Mouse (Mus musculus) telencephalon, adult 2 months (tissue): ENCODE data around the gene Golph3.

ENCODE experiments used
- DNase-seq: peaks from one replicate; pipeline ENCODE4 v3.0.0-alpha.2; 2011; ENCODE audit warnings: low read depth, low spot score

The Golph3 gene

DNA sequence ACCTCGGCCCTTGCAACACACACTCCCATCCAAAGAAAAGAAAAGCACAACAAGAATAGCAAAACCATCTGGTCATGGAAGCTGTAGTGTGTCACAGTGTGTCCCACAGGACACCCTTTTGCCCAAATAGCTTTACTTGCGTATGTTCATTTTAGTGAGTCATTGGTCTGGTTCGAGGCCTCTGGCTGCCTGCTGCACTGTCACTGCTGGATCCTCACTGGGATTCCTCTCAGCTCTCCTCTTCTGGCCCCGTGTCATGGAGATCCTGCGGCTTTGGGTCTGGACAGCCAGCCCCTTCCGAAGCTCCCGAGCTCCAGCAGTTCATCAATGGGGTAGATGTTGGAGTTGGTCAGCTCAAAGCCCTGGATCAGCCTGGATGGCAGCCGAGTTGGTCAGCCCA is 2.8 kb upstream of the Golph3 start:
- DNase-seq: no peak

DNA sequence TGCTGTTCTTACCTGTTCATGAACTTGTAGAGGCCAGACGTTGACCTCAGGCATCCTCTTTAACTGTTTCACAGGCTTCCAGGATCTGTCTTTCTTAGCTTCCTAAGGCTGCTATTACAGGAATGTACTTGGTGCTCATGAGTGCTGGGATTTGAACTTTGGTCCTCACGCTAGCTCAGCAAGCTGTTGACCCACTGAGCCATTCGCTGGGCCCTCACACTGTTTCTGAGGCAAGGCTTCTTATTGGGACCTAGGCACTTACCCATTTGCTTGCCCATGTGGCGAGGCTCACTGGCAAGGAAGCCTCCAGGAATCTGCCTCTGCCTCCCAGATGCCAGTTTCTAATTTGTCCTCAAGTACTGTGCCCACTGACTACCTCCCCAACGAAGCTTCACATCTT is 1.4 kb upstream of the Golph3 start:
- DNase-seq: no peak

- no peak for DNase-seq
Measured at GRCm38 (mm10) chr15:12320441-12321090, 684 bp upstream of the Golph3 start.

DNA sequence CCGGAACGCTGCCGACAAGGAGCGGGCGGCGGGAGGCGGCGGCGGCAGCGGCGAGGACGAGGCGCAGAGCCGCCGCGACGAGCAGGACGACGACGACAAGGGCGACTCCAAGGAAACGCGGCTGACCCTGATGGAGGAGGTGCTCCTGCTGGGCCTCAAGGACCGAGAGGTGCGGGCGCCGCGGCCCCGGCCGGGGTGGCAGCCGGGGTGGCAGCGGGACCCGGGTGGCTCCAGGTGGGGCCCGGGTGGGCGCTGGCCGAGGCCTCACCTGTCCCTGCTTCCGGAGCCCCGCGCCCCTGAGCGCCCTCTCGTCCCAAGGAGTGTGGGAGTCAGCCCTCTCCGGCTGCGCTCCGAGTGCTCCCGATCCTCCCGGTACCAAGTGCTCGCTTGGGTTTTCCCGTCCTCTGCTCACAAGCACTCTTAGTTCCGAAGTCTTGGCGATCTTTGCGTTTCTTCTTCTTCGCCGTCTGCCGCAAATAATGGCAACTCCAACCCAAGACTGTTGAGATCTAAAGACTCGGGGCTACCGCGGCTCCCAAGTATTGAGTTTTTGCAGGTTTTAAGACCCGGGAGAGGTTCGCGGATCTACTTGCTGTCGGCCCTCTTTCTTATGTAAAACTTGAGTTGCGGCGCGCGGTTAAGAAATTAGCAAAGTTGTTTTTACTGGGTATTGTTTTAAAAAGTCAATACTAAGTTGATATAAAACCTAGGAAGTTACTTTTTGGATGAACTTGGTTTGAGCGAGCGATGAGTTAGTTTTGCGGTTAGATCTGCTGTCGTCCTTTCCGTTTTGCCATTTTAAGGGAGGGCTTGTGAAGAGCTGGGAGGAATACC is 755 bp downstream of the Golph3 start, which contains the start of gene 1810049J17Rik:
Gene 1810049J17Rik, minus strand, starts transcription at position 112 of the 834 bp plus-strand sequence.
- DNase-seq: peak; percentile 11

- DNase-seq: no peak
Measured at GRCm38 (mm10) chr15:12322676-12323402, 1.6 kb downstream of the Golph3 start.

DNA sequence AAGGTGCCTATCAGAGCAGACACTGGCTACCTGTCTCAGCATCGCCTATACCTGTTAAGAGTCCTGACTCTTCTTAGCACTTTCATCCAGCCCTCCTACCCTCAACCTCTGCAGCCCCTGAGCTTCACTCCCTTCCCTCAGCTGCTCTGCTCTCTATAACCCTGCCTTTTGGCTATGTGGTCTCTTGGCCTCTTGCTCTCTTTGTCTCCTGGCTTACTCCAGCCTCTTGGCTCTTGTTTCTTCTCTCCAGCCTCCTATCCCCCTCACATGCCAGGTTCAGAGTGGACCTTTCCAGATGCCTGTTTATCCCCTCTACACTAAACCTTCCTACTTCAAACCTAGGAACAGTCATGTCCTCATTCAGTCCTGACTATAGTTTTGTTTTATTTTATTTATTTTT is 3.1 kb downstream of the Golph3 start:
- no peak for DNase-seq

- DNase-seq: no peak
Measured at GRCm38 (mm10) chr15:12330389-12330788, 9.1 kb downstream of the Golph3 start.

- DNase-seq: no peak
Measured at GRCm38 (mm10) chr15:12330892-12331291, 9.6 kb downstream of the Golph3 start.

- no peak for DNase-seq
Measured at GRCm38 (mm10) chr15:12331300-12331699, 10.1 kb downstream of the Golph3 start.

DNA sequence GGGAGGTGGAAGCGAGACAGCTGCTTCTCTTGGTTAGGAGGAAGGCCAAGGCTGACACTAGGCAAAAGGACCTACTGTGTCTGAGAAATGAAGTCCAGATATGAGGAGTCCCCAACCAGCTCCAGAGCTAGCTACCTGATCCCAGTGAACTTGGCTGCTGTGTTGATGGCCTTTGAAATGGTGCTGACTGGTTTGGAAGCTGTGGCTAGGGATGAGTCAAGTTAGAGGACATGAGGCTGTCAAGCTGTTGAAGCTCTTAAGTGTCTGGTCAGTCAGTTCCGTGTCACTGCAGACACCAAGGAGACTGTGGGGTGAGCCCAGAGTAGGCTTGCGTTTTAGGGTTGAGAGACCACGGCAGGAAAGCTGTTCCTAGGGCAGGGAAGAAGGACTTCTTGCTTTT is 13.1 kb downstream of the Golph3 start:
- no peak for DNase-seq

GRCm38 (mm10) chr15:12337030-12337778 is 16.0 kb downstream of the Golph3 start:
- no peak for DNase-seq

- no peak for DNase-seq
Measured at GRCm38 (mm10) chr15:12337779-12338137, 16.5 kb downstream of the Golph3 start.

GRCm38 (mm10) chr15:12340536-12341400 is 19.5 kb downstream of the Golph3 start:
- no peak for DNase-seq

DNA sequence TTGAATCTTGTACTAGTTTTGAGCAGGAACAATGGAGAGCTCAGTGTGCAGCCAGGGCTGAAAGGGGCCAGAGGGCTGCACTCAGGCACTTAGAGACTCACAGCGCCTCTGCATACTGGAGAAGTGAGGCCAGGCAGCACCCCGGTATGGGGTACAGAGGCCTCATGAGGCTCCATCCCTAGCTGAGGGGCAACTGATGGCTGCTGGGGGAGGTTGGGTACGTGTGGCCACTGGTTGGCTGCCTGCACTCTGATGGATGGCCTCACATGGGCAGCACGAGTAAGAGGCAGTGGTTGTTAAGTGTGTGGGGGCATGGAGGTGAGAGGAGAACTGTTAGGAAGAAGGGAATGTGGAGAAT is 20.1 kb downstream of the Golph3 start:
- DNase-seq: no peak

- DNase-seq: no peak
Measured at GRCm38 (mm10) chr15:12346916-12347315, 25.7 kb downstream of the Golph3 start.

DNA sequence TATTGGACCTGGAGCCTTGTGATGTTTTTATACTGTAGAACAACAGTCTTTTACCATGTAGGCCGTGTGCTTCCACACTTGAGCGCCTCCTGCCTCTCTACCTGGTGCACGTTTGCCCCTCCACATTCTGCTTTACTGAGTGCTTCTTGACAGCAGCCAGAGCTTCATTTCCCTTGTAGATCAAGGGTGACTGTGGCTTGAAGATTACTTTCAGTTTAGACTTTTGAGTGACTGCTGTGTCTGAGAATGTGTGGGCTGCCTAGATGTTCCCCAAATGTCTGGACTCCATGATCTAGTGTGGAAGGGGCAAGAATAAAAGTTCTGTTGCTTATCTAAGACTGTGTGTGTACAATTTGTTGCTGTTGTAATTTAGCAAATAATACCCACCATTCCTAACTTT is 27.7 kb downstream of the Golph3 start:
- DNase-seq: no peak

- DNase-seq: no peak
Measured at GRCm38 (mm10) chr15:12349840-12350239, 28.6 kb downstream of the Golph3 start.

DNA sequence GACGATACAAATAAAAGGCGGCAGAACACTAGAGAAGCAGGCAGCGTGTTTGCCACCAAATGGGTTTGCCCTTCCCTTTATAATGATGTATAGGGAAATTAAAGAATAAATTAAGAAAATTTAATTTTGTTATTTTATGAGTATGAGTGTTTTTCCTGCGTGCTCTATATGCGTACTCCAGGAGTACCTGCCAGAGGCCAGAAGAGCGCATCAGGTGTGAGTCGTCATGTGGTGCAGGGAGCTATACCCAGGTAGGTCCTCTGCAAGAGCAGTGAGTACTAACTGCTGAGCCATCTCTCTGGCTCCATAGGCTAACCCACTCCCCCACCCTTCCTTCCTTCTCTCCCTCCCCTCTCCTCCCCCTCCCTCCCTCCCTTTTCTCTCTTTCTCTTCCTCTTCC is 30.2 kb downstream of the Golph3 start:
- no peak for DNase-seq

DNA sequence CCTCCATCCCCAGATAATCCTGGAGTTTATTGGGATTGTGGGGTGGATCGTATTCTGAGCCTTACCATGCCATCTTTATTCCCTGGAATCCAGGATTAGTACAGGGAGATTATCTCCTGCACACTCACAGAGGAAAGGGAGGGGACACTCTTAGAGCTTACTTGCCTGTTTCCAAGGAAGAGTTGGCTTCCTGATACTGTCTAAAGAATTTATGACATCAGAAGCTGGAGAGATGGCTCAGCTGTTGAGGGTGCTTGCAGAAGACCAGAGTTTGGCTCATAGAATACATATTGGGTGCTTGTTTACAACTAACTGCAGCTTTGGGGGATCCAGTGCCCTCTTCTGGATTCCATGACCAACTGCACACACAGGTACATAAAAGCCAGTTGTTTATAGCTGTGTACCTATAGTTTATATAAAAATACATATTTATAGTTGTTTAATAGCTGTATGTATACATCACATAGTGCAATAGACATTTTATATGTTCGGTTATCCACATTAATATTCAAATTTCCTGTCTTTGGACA is 33.1 kb downstream of the Golph3 start:
- no peak for DNase-seq

DNA sequence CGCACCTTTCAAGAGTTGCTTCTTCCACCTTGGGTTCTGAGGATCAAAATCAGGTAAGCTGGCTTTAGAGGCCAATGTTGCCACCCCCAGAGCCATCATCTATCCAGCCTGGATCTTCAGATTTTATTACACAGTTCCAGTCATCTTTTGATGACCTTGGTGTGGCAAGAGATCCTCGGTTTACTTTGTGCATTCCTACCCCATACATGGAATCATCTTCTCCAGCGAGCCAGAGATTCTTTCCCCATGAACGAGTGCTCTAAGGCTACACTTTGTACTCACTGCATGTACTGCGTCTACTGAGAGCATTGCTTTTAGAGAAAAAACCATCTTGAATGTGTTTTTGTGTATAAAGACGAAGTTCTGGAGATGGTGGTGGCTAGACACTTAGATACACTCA is 34.0 kb downstream of the Golph3 start:
- no peak for DNase-seq

DNA sequence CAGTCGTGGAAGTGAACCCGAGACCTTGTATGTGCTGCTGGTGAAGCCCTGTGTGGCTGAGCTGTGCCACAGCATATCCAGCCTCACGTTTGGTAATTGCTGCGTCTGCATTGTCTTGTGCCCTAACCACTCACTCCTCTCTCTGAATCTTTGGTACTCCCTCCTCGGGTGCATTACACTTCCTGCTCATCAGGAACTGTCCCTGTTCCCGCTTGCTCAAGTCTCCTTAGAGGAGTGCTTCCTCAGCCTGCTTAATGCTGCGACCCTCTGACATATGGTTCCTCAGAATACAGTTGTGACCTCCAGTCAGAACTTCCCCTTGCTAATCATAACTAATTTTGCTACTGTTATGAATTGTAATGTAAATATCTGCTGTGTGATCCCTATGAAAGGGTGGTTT is 34.7 kb downstream of the Golph3 start:
- no peak for DNase-seq
